In the genomic region with DNA sequence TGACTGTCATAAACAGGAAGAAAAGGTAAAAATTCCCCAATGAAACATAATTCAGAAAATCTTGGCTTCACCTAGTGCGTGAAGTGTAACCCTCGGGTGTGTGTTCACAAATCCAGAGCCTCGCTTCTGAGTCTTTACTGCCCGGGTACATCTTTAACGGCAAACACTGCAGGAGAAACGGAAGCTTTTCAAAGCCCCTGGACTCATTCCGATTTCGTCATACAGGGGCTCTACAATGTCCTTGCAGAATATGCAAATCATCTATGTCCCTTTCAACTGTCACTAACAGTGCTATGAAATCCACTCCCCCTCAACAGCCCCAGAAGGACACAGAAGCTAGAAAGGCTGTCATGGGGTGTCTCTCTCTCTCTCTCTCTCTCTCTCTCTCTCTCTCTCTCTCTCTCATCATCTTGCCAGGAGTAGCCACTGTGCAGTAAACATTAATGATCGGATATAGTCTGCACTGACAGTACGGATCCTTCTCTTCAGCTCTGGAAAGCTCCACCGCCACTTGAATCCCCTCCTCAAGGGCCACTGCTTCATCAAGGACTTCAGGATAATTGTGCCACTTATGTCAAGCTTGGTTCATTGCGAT, we compare ENCODE assay signal across 16 mouse cellular contexts.
DNase-seq lines count a peak whose midpoint lies in the region; ATAC-seq and TF ChIP-seq lines count a peak whose summit lies in the region.
"Had no signal": no experiment of that assay in that cellular context is flagged by ENCODE, and none has a peak within 500 bp of the region (broad histone marks: within the 10 kb centered on the region; RNA-seq: fewer than 3 reads in every experiment).

No protein-coding gene starts in this region.

- 56% methylated on average over 12 of the region's 12 CpGs for WGBS in heart, embryonic 14.5 days
- WGBS in spleen, adult 2 months = 82% methylated on average over 12 of the region's 12 CpGs
- WGBS in hindbrain, postnatal 0 days = 33% methylated on average over 12 of the region's 12 CpGs

- H3K27me3 ChIP-seq in heart, embryonic 14.5 days (ENCODE audit: control insufficient read depth, insufficient read depth, low read length) = no peaks in the 10 kb centered on the region
- H3K27me3 ChIP-seq in spleen, adult 2 months (ENCODE audit: control insufficient read depth, insufficient read depth, low read length) = no peaks in the 10 kb centered on the region
- no peaks in the 10 kb centered on the region for H3K27me3 ChIP-seq in hindbrain, postnatal 0 days (ENCODE audit: insufficient read depth, low read length)
- H3K27me3 ChIP-seq: megakaryocyte, embryonic 14.5 days; Patski had no signal

- no peaks in the 10 kb centered on the region for H3K36me3 ChIP-seq in heart, embryonic 14.5 days (ENCODE audit: control insufficient read depth, insufficient read depth, low read length)
- peaks cover 3% of the 10 kb centered on the region for H3K36me3 ChIP-seq in spleen, adult 2 months (ENCODE audit: control insufficient read depth, insufficient read depth, low read length)
- H3K36me3 ChIP-seq in hindbrain, postnatal 0 days (ENCODE audit: insufficient read depth, low read length) = no peaks in the 10 kb centered on the region
- H3K36me3 ChIP-seq: embryonic facial prominence, embryonic 10.5 days had no signal

- TF ChIP-seq CTCF in spleen, adult 2 months (IDR thresholded peaks at IDR 0.05; ENCODE audit: extremely low read depth, insufficient read depth, insufficient read length, insufficient replicate concordance) = no peak
- TF ChIP-seq CTCF in hindbrain, postnatal 0 days (IDR thresholded peaks at IDR 0.05; ENCODE audit: low read depth) = no peak

- H3K27ac ChIP-seq in heart, embryonic 14.5 days (replicated peaks in 1 of 2; ENCODE audit: control insufficient read depth in 1 of 2, insufficient read depth in 1 of 2, low read depth in 2 of 2, low read length in 2 of 2) = no peak overlapping the region
- peak overlapping the region; percentile 41; the same call in 1 of the 2 replicates for H3K27ac ChIP-seq in spleen, adult 2 months (ENCODE audit: insufficient read depth, low read length)
- H3K27ac ChIP-seq in hindbrain, postnatal 0 days = no peak overlapping the region
- H3K27ac ChIP-seq: embryonic facial prominence, embryonic 10.5 days had no signal

- peak overlapping the region; percentile 21; the same call in 1 of the 2 replicates for H3K4me2 ChIP-seq in heart, embryonic 14.5 days (ENCODE audit: low read length)
- H3K4me2 ChIP-seq in hindbrain, postnatal 0 days (ENCODE audit: low read depth, low read length) = peak overlapping the region; percentile 2; the same call in 1 of the 2 replicates

- TF ChIP-seq POLR2A in spleen, adult 2 months (IDR thresholded peaks at IDR 0.05; ENCODE audit: low read depth, low read length) = no peak

- peaks cover 17 to 44% of the 10 kb centered on the region in 2 experiments for H3K4me1 ChIP-seq in heart, embryonic 14.5 days (ENCODE audit: control insufficient read depth in 2 of 2, insufficient read depth in 2 of 2, low read length in 2 of 2)
- H3K4me1 ChIP-seq in spleen, adult 2 months (ENCODE audit: control insufficient read depth, insufficient read depth, insufficient read length) = peaks cover 32% of the 10 kb centered on the region; the same call in 1 of the 2 replicates
- H3K4me1 ChIP-seq in hindbrain, postnatal 0 days (ENCODE audit: insufficient read depth, low read length) = no peaks in the 10 kb centered on the region; the same call in 1 of the 2 replicates

- no peak for ATAC-seq in heart, embryonic 14.5 days (ENCODE audit: insufficient number of reproducible peaks, insufficient read depth, low FRiP score, low read depth)
- peak; percentile 51; the same call in 1 of the 2 replicates for ATAC-seq in hindbrain, postnatal 0 days
- ATAC-seq: Patski had no signal

- H3K4me3 ChIP-seq in heart, embryonic 14.5 days (ENCODE audit: control insufficient read depth in 1 of 2, insufficient read depth in 1 of 2, low read depth in 1 of 2, low read length in 2 of 2) = no peak overlapping the region
- no peak overlapping the region for H3K4me3 ChIP-seq in spleen, adult 2 months (ENCODE audit: extremely low read depth, insufficient read depth, insufficient read length)
- no peak overlapping the region for H3K4me3 ChIP-seq in hindbrain, postnatal 0 days (ENCODE audit: low read length)
- H3K4me3 ChIP-seq: embryonic facial prominence, embryonic 10.5 days; megakaryocyte, embryonic 14.5 days had no signal

- H3K9ac ChIP-seq in heart, embryonic 14.5 days (ENCODE audit: low read length) = 0 out of 2 replicates have a peak overlapping the region, but pooled peaks have one; percentile 5
- H3K9ac ChIP-seq in hindbrain, postnatal 0 days (replicated peaks; ENCODE audit: low read length) = no peak overlapping the region

- no peaks in the 10 kb centered on the region for H3K9me3 ChIP-seq in heart, embryonic 14.5 days (ENCODE audit: control insufficient read depth, low read length)
- no peaks in the 10 kb centered on the region for H3K9me3 ChIP-seq in hindbrain, postnatal 0 days (ENCODE audit: low read length)
- H3K9me3 ChIP-seq: embryonic facial prominence, embryonic 10.5 days; megakaryocyte, embryonic 14.5 days had no signal

- no peak for DNase-seq in heart, adult 18-20 months
- no peak for DNase-seq in spleen, adult 2 months (ENCODE audit: low read depth in 1 of 2, low spot score in 2 of 2)
- no peak for DNase-seq in spleen, postnatal 36 days (ENCODE audit: low spot score in 2 of 2)
- DNase-seq in hindbrain, postnatal 0 days (ENCODE audit: low spot score) = no peak
- no peak for DNase-seq in cerebellum, adult 11 months
- DNase-seq in embryo, embryonic 10.5 days (ENCODE audit: low spot score) = no peak
- DNase-seq in adrenal gland, postnatal 10 days = no peak
- DNase-seq: adrenal gland, postnatal 14 days; cerebellum, adult 18-20 months; heart, postnatal 14 days; layer of hippocampus, postnatal 36 days; thymus, adult 2 months had no signal
